Mouse (Mus musculus) T-cell, adult 2 months (primary cell): ENCODE results near the gene Kif5a.
A peak's percentile ranks its signal among the peaks of the same experiment; 100 is the strongest.

Experiments
- DNase-seq: peaks from one replicate; pipeline ENCODE4 v3.0.0; 2022; ENCODE audit warnings: low spot score

The Kif5a gene

GRCm38 (mm10) chr10:127217177-127217576 is 46.0 kb downstream of the Kif5a start:
- DNase-seq: no peak

GRCm38 (mm10) chr10:127216456-127216855 is 46.7 kb downstream of the Kif5a start:
- no peak for DNase-seq

GRCm38 (mm10) chr10:127214422-127214803 is 48.7 kb downstream of the Kif5a start:
- DNase-seq: no peak

GRCm38 (mm10) chr10:127213704-127214421 is 49.3 kb downstream of the Kif5a start:
- DNase-seq: no peak

- no peak for DNase-seq
These were observed 49.9 kb downstream of the Kif5a start for GRCm38 (mm10) chr10:127213272-127213671.

GRCm38 (mm10) chr10:127211414-127211854 is 51.7 kb downstream of the Kif5a start, which contains the start of gene Pip4k2c:
Gene Pip4k2c (minus strand): TSS chr10:127211585.
- peak; percentile 94 for DNase-seq

- DNase-seq: no peak
These were observed 52.2 kb downstream of the Kif5a start for GRCm38 (mm10) chr10:127210961-127211405.

- no peak for DNase-seq
These were observed 53.1 kb downstream of the Kif5a start for GRCm38 (mm10) chr10:127209928-127210570.

- no peak for DNase-seq
These were observed 54.2 kb downstream of the Kif5a start for GRCm38 (mm10) chr10:127208921-127209320.

GRCm38 (mm10) chr10:127205373-127205772 is 57.8 kb downstream of the Kif5a start:
- no peak for DNase-seq

- no peak for DNase-seq
These were observed 58.6 kb downstream of the Kif5a start for GRCm38 (mm10) chr10:127204589-127204988.

- DNase-seq: no peak
These were observed 60.0 kb downstream of the Kif5a start for GRCm38 (mm10) chr10:127203106-127203505.

GRCm38 (mm10) chr10:127200279-127200678 is 62.9 kb downstream of the Kif5a start:
- DNase-seq: no peak

- DNase-seq: no peak
These were observed 63.7 kb downstream of the Kif5a start for GRCm38 (mm10) chr10:127199474-127199873.

GRCm38 (mm10) chr10:127199068-127199467 is 64.1 kb downstream of the Kif5a start:
- DNase-seq: no peak

GRCm38 (mm10) chr10:127198492-127198891 is 64.7 kb downstream of the Kif5a start:
- no peak for DNase-seq

GRCm38 (mm10) chr10:127197505-127198110 is 65.5 kb downstream of the Kif5a start:
- DNase-seq: no peak

- DNase-seq: no peak
These were observed 66.0 kb downstream of the Kif5a start for GRCm38 (mm10) chr10:127197104-127197503.

GRCm38 (mm10) chr10:127196392-127196791 is 66.8 kb downstream of the Kif5a start:
- no peak for DNase-seq

- DNase-seq: no peak
These were observed 67.6 kb downstream of the Kif5a start, which contains the start of gene Dtx3 for GRCm38 (mm10) chr10:127195328-127196129. Gene Dtx3 (minus strand): TSS chr10:127195728.

GRCm38 (mm10) chr10:127194428-127195327 is 68.5 kb downstream of the Kif5a start:
- DNase-seq: no peak
